Mouse (Mus musculus) cortical plate, adult 2 months (tissue): Measurements from ENCODE around the gene Chrm1.
A peak's percentile ranks its signal among the peaks of the same experiment; 100 is the strongest.

Source experiments
- CTCF ChIP-seq: fragments of 200-500 bp; IDR thresholded peaks from 2 replicates; pipeline ENCODE4 v1.5.1; 2011; ENCODE audit warnings: mild to moderate bottlenecking, control low read depth, low read length; ENCODE audit not compliant: insufficient read depth; ENCODE audit errors: extremely low read depth
- POLR2A ChIP-seq: fragments of 200-500 bp; IDR thresholded peaks from 2 replicates; pipeline ENCODE4 v1.6.1; 2011; ENCODE audit warnings: mild to moderate bottlenecking, low read length, control low read depth; ENCODE audit not compliant: insufficient read depth; ENCODE audit errors: extremely low read depth

DNA sequence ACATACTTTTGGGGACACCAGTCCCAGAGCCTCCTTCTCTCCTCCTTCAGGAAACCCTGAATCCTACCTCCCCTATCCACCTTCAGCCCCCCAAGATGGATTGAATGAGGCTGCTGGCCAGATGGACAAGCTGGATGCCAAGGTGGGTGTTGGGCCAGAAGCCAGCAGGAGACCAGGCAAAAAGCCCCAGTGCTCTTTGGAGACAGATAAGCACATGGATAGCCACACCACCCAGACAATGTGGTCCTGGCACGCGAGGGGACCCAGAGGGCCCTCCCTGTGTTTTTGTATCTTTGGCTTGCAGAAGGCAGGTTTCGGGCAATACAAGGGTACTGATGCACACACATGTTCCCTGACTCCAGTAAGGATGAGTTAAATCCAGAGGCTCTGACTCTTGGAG lies 1.3 kb downstream of the Chrm1 start:
- TF ChIP-seq POLR2A (0 out of 2 replicates have a peak, but pooled peaks have one; percentile 6), CTCF (no peak)
